ENCODE assay signal across 13 mouse cellular contexts in genomic region chr4:128451383-128451794, GRCm38 (mm10).
DNase-seq lines count a peak whose midpoint lies in the region; ATAC-seq and TF ChIP-seq lines count a peak whose summit lies in the region.
"Had no signal": no experiment of that assay in that cellular context is flagged by ENCODE, and none has a peak within 500 bp of the region (broad histone marks: within the 10 kb centered on the region; RNA-seq: fewer than 3 reads in every experiment).

No protein-coding gene starts in this region.

- H3K4me3 ChIP-seq in hindbrain, postnatal 0 days (ENCODE audit: low read length), result no peak overlapping the region
- H3K4me3 ChIP-seq in stomach, postnatal 0 days (ENCODE audit: low read depth, low read length), result no peak overlapping the region
- no peak overlapping the region for H3K4me3 ChIP-seq in liver, embryonic 12.5 days
- H3K4me3 ChIP-seq: embryonic facial prominence, embryonic 12.5 days; limb, embryonic 10.5 days; megakaryocyte, embryonic 14.5 days had no signal

- no peak for TF ChIP-seq EP300 in stomach, postnatal 0 days (optimal IDR thresholded peaks at IDR 0.05)

- DNase-seq in cerebellum, postnatal 14 days, result peak; percentile 38 to 43
- DNase-seq in layer of hippocampus, postnatal 10 days (ENCODE audit: low spot score in 2 of 2), result peak; percentile 19 to 35
- DNase-seq in layer of hippocampus, postnatal 36 days, result no peak
- peak; percentile 65 for DNase-seq in hindbrain, postnatal 0 days (ENCODE audit: low spot score)
- DNase-seq in stomach, postnatal 0 days (ENCODE audit: low spot score), result no peak
- no peak for DNase-seq in adrenal gland, postnatal 36 days
- DNase-seq: heart, adult 11 months; liver, postnatal 0 days had no signal

- WGBS in hindbrain, postnatal 0 days, result 20% methylated on average over 3 of the region's 3 CpGs
- 47% methylated on average over 3 of the region's 3 CpGs for WGBS in stomach, postnatal 0 days
- WGBS in liver, embryonic 12.5 days (ENCODE audit: insufficient replicate concordance), result 50% methylated on average over 3 of the region's 3 CpGs

- H3K9me3 ChIP-seq in hindbrain, postnatal 0 days (ENCODE audit: low read length), result no peaks in the 10 kb centered on the region
- H3K9me3 ChIP-seq in stomach, postnatal 0 days (ENCODE audit: control insufficient read depth, low read length), result no peaks in the 10 kb centered on the region
- H3K9me3 ChIP-seq in liver, embryonic 12.5 days (replicated peaks), result no peaks in the 10 kb centered on the region
- H3K9me3 ChIP-seq: embryonic facial prominence, embryonic 12.5 days; limb, embryonic 10.5 days; megakaryocyte, embryonic 14.5 days had no signal

- H3K4me1 ChIP-seq in hindbrain, postnatal 0 days (ENCODE audit: insufficient read depth, low read length), result peaks cover 15% of the 10 kb centered on the region
- 0 out of 2 replicates have a peak, but pooled peaks cover 3% of the 10 kb centered on the region for H3K4me1 ChIP-seq in stomach, postnatal 0 days (replicated peaks; ENCODE audit: control insufficient read depth, insufficient read depth)
- 0 out of 2 replicates have a peak, but pooled peaks cover 7% of the 10 kb centered on the region for H3K4me1 ChIP-seq in liver, embryonic 12.5 days
- H3K4me1 ChIP-seq: megakaryocyte, embryonic 14.5 days had no signal

- H3K9ac ChIP-seq in hindbrain, postnatal 0 days (replicated peaks; ENCODE audit: low read length), result no peak overlapping the region
- no peak overlapping the region for H3K9ac ChIP-seq in stomach, postnatal 0 days (ENCODE audit: low read length)
- no peak overlapping the region for H3K9ac ChIP-seq in liver, embryonic 12.5 days
- H3K9ac ChIP-seq: embryonic facial prominence, embryonic 12.5 days; liver, postnatal 0 days had no signal

- H3K36me3 ChIP-seq in hindbrain, postnatal 0 days (ENCODE audit: insufficient read depth, low read length), result no peaks in the 10 kb centered on the region
- H3K36me3 ChIP-seq in stomach, postnatal 0 days (ENCODE audit: control insufficient read depth, insufficient read depth, low read length), result no peaks in the 10 kb centered on the region
- no peaks in the 10 kb centered on the region for H3K36me3 ChIP-seq in liver, embryonic 12.5 days
- H3K36me3 ChIP-seq: embryonic facial prominence, embryonic 12.5 days; limb, embryonic 10.5 days had no signal

- TF ChIP-seq CTCF in hindbrain, postnatal 0 days (IDR thresholded peaks at IDR 0.05; ENCODE audit: low read depth), result no peak
- TF ChIP-seq CTCF in stomach, postnatal 0 days (IDR thresholded peaks at IDR 0.05; ENCODE audit: low read depth), result no peak

- ATAC-seq in cerebellum, adult (ENCODE audit: insufficient number of reproducible peaks, low FRiP score, low TSS enrichment), result no peak
- ATAC-seq in hindbrain, postnatal 0 days, result peak; percentile 48
- 0 out of 2 replicates have a peak, but pooled peaks have one; percentile 29 for ATAC-seq in stomach, postnatal 0 days (ENCODE audit: low FRiP score, low TSS enrichment)
- ATAC-seq in liver, embryonic 12.5 days, result no peak
- ATAC-seq: liver, postnatal 0 days had no signal

- peak overlapping the region; percentile 79 for H3K27ac ChIP-seq in hindbrain, postnatal 0 days
- no peak overlapping the region for H3K27ac ChIP-seq in stomach, postnatal 0 days (replicated peaks)
- no peak overlapping the region for H3K27ac ChIP-seq in liver, embryonic 12.5 days
- H3K27ac ChIP-seq: embryonic facial prominence, embryonic 12.5 days; limb, embryonic 10.5 days had no signal

- no peaks in the 10 kb centered on the region for H3K27me3 ChIP-seq in hindbrain, postnatal 0 days (ENCODE audit: insufficient read depth, low read length)
- H3K27me3 ChIP-seq in stomach, postnatal 0 days (ENCODE audit: control insufficient read depth, insufficient read depth, low read length), result no peaks in the 10 kb centered on the region
- H3K27me3 ChIP-seq in liver, embryonic 12.5 days (replicated peaks), result no peaks in the 10 kb centered on the region
- H3K27me3 ChIP-seq: embryonic facial prominence, embryonic 12.5 days; megakaryocyte, embryonic 14.5 days had no signal

- no peak overlapping the region for H3K4me2 ChIP-seq in hindbrain, postnatal 0 days (ENCODE audit: low read depth, low read length)
- no peak overlapping the region for H3K4me2 ChIP-seq in stomach, postnatal 0 days (replicated peaks; ENCODE audit: low read depth)
- no peak overlapping the region for H3K4me2 ChIP-seq in liver, embryonic 12.5 days
- H3K4me2 ChIP-seq: embryonic facial prominence, embryonic 12.5 days had no signal

Comparison
In these comparisons a context has a peak if more than half of its experiments do, and no peak if none do; other contexts are left out.
1. DNase-seq: peak in cerebellum, postnatal 14 days (2 of 2), layer of hippocampus, postnatal 10 days (2 of 2) and hindbrain, postnatal 0 days (single experiment); none in layer of hippocampus, postnatal 36 days (0 of 2), stomach, postnatal 0 days (single experiment) and adrenal gland, postnatal 36 days (0 of 2).
2. ATAC-seq: peak in hindbrain, postnatal 0 days (single experiment) and stomach, postnatal 0 days (single experiment); none in cerebellum, adult (single experiment) and liver, embryonic 12.5 days (single experiment).